Mouse (Mus musculus) bone marrow, adult 2 months (tissue): ENCODE results near the gene Zfp423. TPM values are rescaled to one million over a fixed set of nuclear protein-coding genes. Genes with fewer than 3 reads are reported as not detected.

Source experiments
- H3K27ac ChIP-seq: fragments of 200-500 bp; 2 replicates; pipeline ENCODE4 v1.5.1; 2012; ENCODE audit warnings: low read depth, mild to moderate bottlenecking, control low read depth, inconsistent platforms, low read length; ENCODE audit not compliant: control insufficient read depth, poor library complexity, insufficient read depth
- H3K4me1 ChIP-seq: fragments of 200-500 bp; 2 replicates; pipeline ENCODE4 v1.6.1; 2011; ENCODE audit warnings: low read length; ENCODE audit not compliant: control insufficient read depth, insufficient read depth
- H3K4me3 ChIP-seq: fragments of 200-500 bp; replicated peaks from 2 replicates; pipeline ENCODE3; 2011; ENCODE audit warnings: mild to moderate bottlenecking, low read depth, low read length, control low read depth; ENCODE audit not compliant: control insufficient read depth
- CTCF ChIP-seq: fragments of 200-500 bp; IDR thresholded peaks from 2 replicates; pipeline ENCODE4 v1.5.1; 2011; ENCODE audit warnings: low read length, control low read depth; ENCODE audit not compliant: control insufficient read depth, insufficient read depth
- POLR2A ChIP-seq: fragments of 200-500 bp; IDR thresholded peaks from 2 replicates; pipeline ENCODE4 v1.6.1; 2011; ENCODE audit warnings: low read depth, mild to moderate bottlenecking, control low read depth, low read length, borderline replicate concordance; ENCODE audit not compliant: control insufficient read depth
- WGBS: fragments of 180-500 bp; shearing (Covaris S2); methylation state at CpG from one replicate; pipeline ENCODE4 v1.1.7; 2018; 5-methylcytosine and 5-hydroxymethylcytosine counted together
- polyA plus RNA-seq: library from polyadenylated mRNA; stranded (reverse); fragments of >200 nt; gene quantifications from 2 replicates; pipeline ENCODE4 v1.2.4, GENCODE M21; 2011; ENCODE audit warnings: low replicate concordance; ENCODE audit not compliant: missing spikeins, insufficient read depth, insufficient read length

The Zfp423 gene
- polyA plus RNA-seq, 1 experiment, result 1.8 TPM

DNA sequence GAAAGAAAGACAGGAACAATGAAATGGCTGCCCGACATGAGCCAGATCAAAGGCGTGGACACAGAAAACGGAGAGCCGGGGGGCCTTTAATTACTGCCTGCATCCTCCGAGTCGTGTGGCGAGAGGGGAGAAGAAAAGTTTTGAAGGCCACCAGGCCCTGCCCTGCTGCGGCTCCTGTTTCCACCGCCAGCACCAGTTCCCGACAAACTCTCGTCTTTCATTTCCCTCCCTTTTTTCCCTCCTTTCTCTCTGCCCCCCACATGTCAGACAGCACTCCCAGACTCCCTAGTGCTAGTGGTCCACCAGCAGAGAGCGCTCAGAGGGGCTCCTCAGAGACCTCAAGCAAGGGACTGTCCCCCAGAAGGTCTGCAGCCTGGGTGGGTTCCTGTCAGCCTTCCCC, 136.7 kb downstream of the Zfp423 start:
- TF ChIP-seq POLR2A (no peak), CTCF (no peak)
- Histone ChIP-seq H3K4me3 (no peak overlapping the region), H3K27ac (no peak overlapping the region), H3K4me1 (no peaks in the 10 kb centered on the region; the same call in 1 of the 2 replicates)
- WGBS, result 56% methylated on average over 12 of the region's 12 CpGs

DNA sequence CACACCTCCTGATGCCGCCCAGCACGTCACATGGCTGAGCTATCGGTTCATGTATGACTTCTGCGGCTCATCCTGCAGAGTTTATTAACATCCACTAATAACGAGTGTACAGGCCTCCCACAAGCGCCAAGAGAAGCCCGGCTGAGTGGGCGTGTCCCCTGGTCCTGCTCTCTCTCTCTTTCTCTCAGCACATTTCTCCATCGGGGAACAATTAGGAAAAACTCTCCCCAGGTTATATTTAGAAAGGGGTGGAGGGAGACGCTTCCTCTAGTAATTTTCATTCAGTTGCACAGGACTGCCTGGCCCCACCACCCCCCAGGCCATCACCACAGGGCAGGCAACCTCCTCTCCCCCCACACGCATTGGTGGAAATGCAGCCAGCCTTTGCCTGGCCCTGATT, 137.2 kb downstream of the Zfp423 start:
- 77% methylated on average over 11 of the region's 11 CpGs for WGBS
- TF ChIP-seq CTCF (no peak), POLR2A (no peak)
- no peaks in the 10 kb centered on the region; the same call in 1 of the 2 replicates for H3K4me1 ChIP-seq
- no peak overlapping the region for H3K27ac ChIP-seq
- H3K4me3 ChIP-seq, result no peak overlapping the region

DNA sequence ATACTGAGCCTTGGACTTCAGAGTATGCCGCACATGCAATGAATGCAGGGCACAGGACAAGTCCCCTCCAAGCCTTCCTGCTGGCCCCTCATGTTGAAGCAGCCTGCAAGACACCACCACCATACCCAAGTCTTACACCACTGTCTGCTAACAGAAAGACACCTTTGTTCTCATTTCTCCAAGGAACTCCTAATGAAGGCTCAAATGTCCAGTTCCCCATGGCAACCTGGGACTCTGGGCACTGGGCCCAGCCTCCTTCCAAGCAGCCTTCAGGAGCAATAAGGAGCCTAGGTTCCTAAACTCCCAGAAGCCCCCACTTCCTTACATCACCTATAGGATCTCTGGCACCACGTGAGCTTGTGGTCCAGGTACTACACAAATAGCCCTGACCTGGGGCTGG, 137.7 kb downstream of the Zfp423 start:
- 84% methylated on average over 2 of the region's 2 CpGs for WGBS
- Histone ChIP-seq H3K4me1 (no peaks in the 10 kb centered on the region; the same call in 1 of the 2 replicates), H3K27ac (no peak overlapping the region), H3K4me3 (no peak overlapping the region)
- TF ChIP-seq CTCF (no peak), POLR2A (no peak)

DNA sequence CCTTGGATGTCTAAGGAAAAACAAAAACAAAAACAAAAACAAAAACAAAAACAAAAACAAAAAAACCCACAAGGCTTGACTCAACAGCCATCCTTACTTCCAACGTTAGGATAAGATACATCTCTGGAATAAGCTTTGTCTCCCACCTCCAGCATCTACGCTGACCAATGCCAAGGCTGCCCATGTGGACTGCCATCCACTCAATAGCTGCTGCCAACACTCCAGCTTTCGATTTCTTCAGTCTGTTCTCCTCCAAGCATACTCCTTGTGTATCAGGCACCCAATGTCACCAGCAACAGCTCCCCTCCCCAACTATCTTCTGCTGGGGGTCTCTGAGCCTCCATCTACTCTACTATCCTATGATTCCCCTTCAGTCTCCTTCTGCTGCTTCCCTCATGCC, 140.1 kb downstream of the Zfp423 start:
- WGBS, result 80% methylated on average over 3 of the region's 3 CpGs
- H3K27ac ChIP-seq, result no peak overlapping the region
- TF ChIP-seq CTCF (no peak), POLR2A (no peak)
- no peak overlapping the region for H3K4me3 ChIP-seq
- H3K4me1 ChIP-seq, result no peaks in the 10 kb centered on the region; the same call in none of the 2 replicates

DNA sequence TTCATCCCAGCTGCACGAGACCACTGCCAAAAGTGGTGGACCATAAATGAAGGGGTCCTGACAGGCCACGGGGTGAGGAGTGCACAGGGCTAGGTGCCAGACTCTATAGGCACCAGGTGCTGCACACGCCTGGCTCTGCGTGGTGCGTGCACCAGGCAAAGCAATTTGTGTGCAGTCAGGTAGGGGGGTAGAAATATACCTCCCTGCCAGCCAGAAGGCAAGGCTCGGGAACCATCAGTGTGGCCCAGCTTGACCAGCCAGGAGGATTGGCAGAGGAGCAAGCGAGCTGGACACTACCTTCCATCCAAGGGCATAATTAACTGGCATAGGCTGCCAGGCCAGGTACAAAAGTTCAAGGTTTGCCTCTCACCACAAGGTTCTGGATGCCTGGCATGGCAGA, 140.9 kb downstream of the Zfp423 start:
- H3K4me3 ChIP-seq, result no peak overlapping the region
- no peak for TF ChIP-seq CTCF
- no peak for TF ChIP-seq POLR2A
- no peaks in the 10 kb centered on the region; the same call in none of the 2 replicates for H3K4me1 ChIP-seq
- 84% methylated on average over 7 of the region's 7 CpGs for WGBS
- H3K27ac ChIP-seq, result no peak overlapping the region

DNA sequence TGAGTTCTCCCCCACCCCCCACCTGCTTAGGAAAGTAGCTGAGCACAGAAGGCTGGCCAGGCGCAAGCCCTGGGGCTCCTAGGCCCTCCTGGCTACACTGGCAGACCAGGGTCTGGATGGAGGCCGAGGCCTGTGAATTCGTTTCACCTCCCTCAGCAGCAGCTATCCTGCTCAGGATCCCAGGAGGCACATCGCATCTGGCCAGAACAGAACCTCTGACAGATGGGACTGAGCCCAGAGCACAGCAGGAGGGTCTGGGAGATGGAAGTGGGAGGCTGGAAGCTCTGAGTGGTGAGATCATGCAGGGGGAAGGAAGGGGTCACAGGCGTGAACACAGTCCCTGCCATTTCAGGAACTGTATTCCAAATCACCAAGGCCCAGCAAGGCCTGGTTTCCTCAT, 143.3 kb downstream of the Zfp423 start:
- TF ChIP-seq CTCF (no peak), POLR2A (no peak)
- 69% methylated on average over 5 of the region's 5 CpGs for WGBS

DNA sequence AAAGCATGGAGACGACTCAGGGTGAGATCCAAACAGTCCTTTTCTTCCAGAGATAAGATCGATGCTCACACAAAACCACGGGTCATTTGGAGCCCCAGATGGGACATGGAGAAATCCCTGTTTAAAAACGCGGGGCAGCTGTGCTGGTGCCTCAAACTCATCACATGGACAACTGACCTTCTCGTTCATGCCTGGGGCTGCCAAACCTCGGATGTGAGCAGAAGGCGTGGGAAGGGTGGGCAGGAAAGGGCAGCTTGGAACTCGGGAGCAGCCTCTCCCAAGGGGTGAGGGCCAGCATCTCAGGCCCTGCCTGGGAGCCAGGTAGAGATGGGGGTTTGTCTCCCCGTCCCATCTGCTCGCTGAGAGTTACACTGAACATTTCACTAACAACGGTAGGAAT, 146.7 kb downstream of the Zfp423 start:
- TF ChIP-seq CTCF, result no peak
- no peak for TF ChIP-seq POLR2A
- Histone ChIP-seq H3K4me1 (no peaks in the 10 kb centered on the region; the same call in 1 of the 2 replicates), H3K27ac (no peak overlapping the region), H3K4me3 (no peak overlapping the region)
- 78% methylated on average over 12 of the region's 12 CpGs for WGBS

More for the DNA sequence above, 143.3 kb downstream of the Zfp423 start:
- Histone ChIP-seq H3K4me1 (no peaks in the 10 kb centered on the region; the same call in none of the 2 replicates), H3K4me3 (no peak overlapping the region), H3K27ac (no peak overlapping the region)

DNA sequence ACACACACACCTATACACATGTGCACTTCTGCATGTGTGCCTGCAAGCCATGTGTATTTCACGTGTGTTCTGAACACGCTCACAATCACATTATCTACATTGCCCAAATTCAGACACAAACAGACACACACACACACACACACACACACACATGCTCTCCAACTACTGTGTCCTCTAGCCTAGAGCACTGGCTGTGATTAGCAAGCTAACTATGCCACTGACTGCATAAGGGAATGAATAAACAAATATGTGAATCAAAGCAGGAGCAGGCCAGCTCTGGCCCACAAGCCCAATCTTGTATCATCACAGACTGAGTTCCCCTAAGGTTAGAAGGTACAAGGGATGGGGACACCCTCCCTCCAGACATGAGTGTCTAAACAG, 147.3 kb downstream of the Zfp423 start:
- no peak overlapping the region for H3K4me3 ChIP-seq
- H3K27ac ChIP-seq, result no peak overlapping the region
- H3K4me1 ChIP-seq, result no peaks in the 10 kb centered on the region; the same call in 1 of the 2 replicates
- TF ChIP-seq CTCF (no peak), POLR2A (no peak)
- WGBS, result 79% methylated on average over 2 of the region's 2 CpGs

DNA sequence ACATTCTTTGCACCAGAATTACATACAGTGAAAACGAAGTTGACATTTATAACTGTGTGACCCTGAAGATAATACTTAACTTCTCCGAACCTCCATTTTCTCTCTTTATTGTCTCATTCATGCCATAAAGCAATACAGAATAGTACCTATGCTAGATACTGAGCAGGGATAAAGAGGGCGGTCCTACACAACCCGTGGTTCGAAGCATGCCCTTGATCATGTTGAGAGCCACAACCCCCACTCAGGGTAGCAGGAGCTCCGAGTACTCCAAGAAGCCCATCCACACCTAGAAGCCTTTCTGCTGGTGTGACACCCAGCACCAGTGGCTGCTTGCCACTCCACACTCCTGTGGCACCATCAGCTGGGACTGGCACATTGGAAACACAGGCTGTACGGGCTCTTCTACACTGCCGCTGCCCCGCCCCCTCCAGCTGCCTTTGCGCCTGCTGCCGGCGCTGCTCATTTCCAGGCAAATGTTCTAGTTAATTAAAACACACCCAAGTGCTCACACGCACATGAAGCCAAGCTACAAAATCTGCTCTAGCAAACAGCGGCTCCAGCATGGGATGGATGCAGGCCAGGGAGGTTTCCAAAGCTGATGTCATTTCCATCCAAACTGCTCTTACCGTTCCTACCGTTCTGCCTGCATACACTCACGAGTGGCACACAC, 147.9 kb downstream of the Zfp423 start:
- Histone ChIP-seq H3K4me3 (no peak overlapping the region), H3K4me1 (no peaks in the 10 kb centered on the region; the same call in 1 of the 2 replicates), H3K27ac (no peak overlapping the region)
- WGBS, result 79% methylated on average over 17 of the region's 17 CpGs
- TF ChIP-seq POLR2A, result no peak
- TF ChIP-seq CTCF, result no peak
